Mouse (Mus musculus): Measurements from ENCODE around the gene Zbtb8os. TPM values are rescaled to one million over a fixed set of nuclear protein-coding genes. Genes with fewer than 3 reads are reported as not detected.
"Not testable (repeated sequence)": the region's sequence is repeated elsewhere in the genome, so short reads cannot be mapped to it uniquely, and the experiment has no call there.

Zbtb8os gene
- polyA plus RNA-seq, 1 experiment from 2014 or later = 46.5 TPM

GRCm38 (mm10) chr4:129341888-129342287 lies 6.4 kb downstream of the Zbtb8os start:
- no peak for DNase-seq (ENCODE audit: extremely low spot score, low spot score)
- Histone ChIP-seq H3K27ac (no peak overlapping the region), H3K4me3 (no peak overlapping the region), H3K9me3 (no peaks in the 10 kb centered on the region), H3K4me1 (peaks cover 9% of the 10 kb centered on the region), H3K36me3 (replicated peaks) (peaks cover 66% of the 10 kb centered on the region), H3K27me3 (ENCODE audit: poor library complexity, severe bottlenecking) (no peaks in the 10 kb centered on the region)
- 98% methylated on average over 1 of the region's 1 CpGs for WGBS

GRCm38 (mm10) chr4:129342705-129343104 lies 7.2 kb downstream of the Zbtb8os start:
- DNase-seq (ENCODE audit: extremely low spot score, low spot score) = no peak
- peaks cover 72% of the 10 kb centered on the region for H3K36me3 ChIP-seq (replicated peaks)

GRCm38 (mm10) chr4:129346481-129347154 lies 11.1 kb downstream of the Zbtb8os start:
- WGBS = 93% methylated on average over 15 of the region's 15 CpGs

More at GRCm38 (mm10) chr4:129342705-129343104, 7.2 kb downstream of the Zbtb8os start:
- Histone ChIP-seq H3K4me1 (peaks cover under 1% of the 10 kb centered on the region; the same call in 1 of the 2 replicates), H3K9me3 (no peaks in the 10 kb centered on the region), H3K27ac (no peak overlapping the region), H3K4me3 (no peak overlapping the region), H3K27me3 (ENCODE audit: poor library complexity, severe bottlenecking) (no peaks in the 10 kb centered on the region)
- WGBS = 86% methylated on average over 2 of the region's 2 CpGs

GRCm38 (mm10) chr4:129350644-129351043 lies 15.1 kb downstream of the Zbtb8os start:
- no peak overlapping the region for H3K27ac ChIP-seq
- H3K9me3 ChIP-seq = no peaks in the 10 kb centered on the region
- no peaks in the 10 kb centered on the region for H3K4me1 ChIP-seq
- no peaks in the 10 kb centered on the region for H3K27me3 ChIP-seq (ENCODE audit: poor library complexity, severe bottlenecking)
- 14% methylated on average over 1 of the region's 1 CpGs for WGBS
- DNase-seq (ENCODE audit: extremely low spot score, low spot score) = peak; percentile 73
- H3K36me3 ChIP-seq (replicated peaks) = peaks cover 28% of the 10 kb centered on the region
- no peak overlapping the region for H3K4me3 ChIP-seq

More at GRCm38 (mm10) chr4:129346481-129347154, 11.1 kb downstream of the Zbtb8os start:
- H3K36me3 ChIP-seq (replicated peaks) = peaks cover 60% of the 10 kb centered on the region
- no peak overlapping the region for H3K27ac ChIP-seq
- no peaks in the 10 kb centered on the region for H3K9me3 ChIP-seq
- H3K4me3 ChIP-seq = no peak overlapping the region
- no peaks in the 10 kb centered on the region for H3K4me1 ChIP-seq
- DNase-seq (ENCODE audit: extremely low spot score, low spot score) = no peak
- no peaks in the 10 kb centered on the region for H3K27me3 ChIP-seq (ENCODE audit: poor library complexity, severe bottlenecking)

GRCm38 (mm10) chr4:129351111-129351510 lies 15.6 kb downstream of the Zbtb8os start:
- no peaks in the 10 kb centered on the region for H3K4me1 ChIP-seq
- H3K36me3 ChIP-seq (replicated peaks) = peaks cover 28% of the 10 kb centered on the region
- H3K27me3 ChIP-seq (ENCODE audit: poor library complexity, severe bottlenecking) = no peaks in the 10 kb centered on the region
- 74% methylated on average over 6 of the region's 6 CpGs for WGBS
- no peak overlapping the region for H3K27ac ChIP-seq
- no peaks in the 10 kb centered on the region for H3K9me3 ChIP-seq
- DNase-seq (ENCODE audit: extremely low spot score, low spot score) = no peak
- H3K4me3 ChIP-seq = no peak overlapping the region

- no peak for DNase-seq (ENCODE audit: extremely low spot score, low spot score)
- Histone ChIP-seq H3K27ac (no peak overlapping the region), H3K27me3 (ENCODE audit: poor library complexity, severe bottlenecking) (no peaks in the 10 kb centered on the region), H3K36me3 (replicated peaks) (peaks cover 18% of the 10 kb centered on the region; the same call in 1 of the 2 replicates), H3K4me1 (no peaks in the 10 kb centered on the region), H3K4me3 (no peak overlapping the region), H3K9me3 (no peaks in the 10 kb centered on the region)
- 92% methylated on average over 12 of the region's 12 CpGs for WGBS
Measured at GRCm38 (mm10) chr4:129353176-129353575, 17.7 kb downstream of the Zbtb8os start.

- no peak overlapping the region for H3K27ac ChIP-seq
- no peak overlapping the region for H3K4me3 ChIP-seq
- no peaks in the 10 kb centered on the region for H3K9me3 ChIP-seq
- no peaks in the 10 kb centered on the region for H3K4me1 ChIP-seq
- WGBS = 92% methylated on average over 15 of the region's 15 CpGs
- no peak for DNase-seq (ENCODE audit: extremely low spot score, low spot score)
- H3K36me3 ChIP-seq (replicated peaks) = peaks cover 21% of the 10 kb centered on the region; the same call in 1 of the 2 replicates
- no peaks in the 10 kb centered on the region for H3K27me3 ChIP-seq (ENCODE audit: poor library complexity, severe bottlenecking)
Measured at GRCm38 (mm10) chr4:129354236-129354635, 18.7 kb downstream of the Zbtb8os start.

- Histone ChIP-seq H3K27ac (no peak overlapping the region), H3K27me3 (ENCODE audit: poor library complexity, severe bottlenecking) (no peaks in the 10 kb centered on the region), H3K9me3 (no peaks in the 10 kb centered on the region), H3K4me1 (no peaks in the 10 kb centered on the region), H3K4me3 (no peak overlapping the region), H3K36me3 (replicated peaks) (peaks cover 30% of the 10 kb centered on the region)
- no peak for DNase-seq (ENCODE audit: extremely low spot score, low spot score)
- 92% methylated on average over 15 of the region's 15 CpGs for WGBS
Measured at GRCm38 (mm10) chr4:129357613-129358163, 22.2 kb downstream of the Zbtb8os start.

- H3K27me3 ChIP-seq (ENCODE audit: poor library complexity, severe bottlenecking); H3K4me3 ChIP-seq; H3K4me1 ChIP-seq; H3K9me3 ChIP-seq; DNase-seq (ENCODE audit: extremely low spot score, low spot score); H3K27ac ChIP-seq: not testable (repeated sequence)
- WGBS = 80% methylated on average over 3 of the region's 3 CpGs
- peaks cover 15% of the 10 kb centered on the region for H3K36me3 ChIP-seq (replicated peaks)
Measured at GRCm38 (mm10) chr4:129362238-129362637, 26.7 kb downstream of the Zbtb8os start.

GRCm38 (mm10) chr4:129362771-129363170 lies 27.3 kb downstream of the Zbtb8os start:
- Histone ChIP-seq H3K4me1 (no peaks in the 10 kb centered on the region), H3K9me3 (no peaks in the 10 kb centered on the region), H3K27ac (no peak overlapping the region), H3K36me3 (replicated peaks) (peaks cover 16% of the 10 kb centered on the region), H3K27me3 (ENCODE audit: poor library complexity, severe bottlenecking) (no peaks in the 10 kb centered on the region), H3K4me3 (no peak overlapping the region)
- 71% methylated on average over 5 of the region's 5 CpGs for WGBS
- DNase-seq (ENCODE audit: extremely low spot score, low spot score) = no peak

GRCm38 (mm10) chr4:129363463-129363862 lies 28.0 kb downstream of the Zbtb8os start:
- no peak for DNase-seq (ENCODE audit: extremely low spot score, low spot score)
- Histone ChIP-seq H3K27me3 (ENCODE audit: poor library complexity, severe bottlenecking) (no peaks in the 10 kb centered on the region), H3K9me3 (no peaks in the 10 kb centered on the region), H3K4me3 (no peak overlapping the region), H3K27ac (no peak overlapping the region), H3K36me3 (replicated peaks) (peaks cover 13% of the 10 kb centered on the region), H3K4me1 (no peaks in the 10 kb centered on the region)
- 91% methylated on average over 9 of the region's 9 CpGs for WGBS

GRCm38 (mm10) chr4:129364379-129364778 lies 28.9 kb downstream of the Zbtb8os start:
- Histone ChIP-seq H3K27ac (no peak overlapping the region), H3K27me3 (ENCODE audit: poor library complexity, severe bottlenecking) (no peaks in the 10 kb centered on the region), H3K9me3 (no peaks in the 10 kb centered on the region), H3K4me3 (no peak overlapping the region), H3K4me1 (no peaks in the 10 kb centered on the region), H3K36me3 (replicated peaks) (peaks cover 11% of the 10 kb centered on the region)
- DNase-seq (ENCODE audit: extremely low spot score, low spot score) = no peak
- WGBS = 89% methylated on average over 3 of the region's 3 CpGs

- 95% methylated on average over 5 of the region's 5 CpGs for WGBS
- Histone ChIP-seq H3K36me3 (replicated peaks) (peaks cover 4% of the 10 kb centered on the region; the same call in 1 of the 2 replicates), H3K9me3 (no peaks in the 10 kb centered on the region), H3K27me3 (ENCODE audit: poor library complexity, severe bottlenecking) (no peaks in the 10 kb centered on the region), H3K27ac (no peak overlapping the region), H3K4me1 (no peaks in the 10 kb centered on the region), H3K4me3 (no peak overlapping the region)
- no peak for DNase-seq (ENCODE audit: extremely low spot score, low spot score)
Measured at GRCm38 (mm10) chr4:129365224-129365623, 29.7 kb downstream of the Zbtb8os start.

Measured in forebrain, embryonic 10.5 days (tissue).